ENCODE assay signal across 11 mouse cellular contexts in genomic region chr2:131538341-131538740, GRCm38 (mm10). TPM values are rescaled to one million over a fixed set of nuclear protein-coding genes. Genes with fewer than 3 reads are reported as not detected.
DNase-seq lines count a peak whose midpoint lies in the region; ATAC-seq lines count a peak whose summit lies in the region.
"Had no signal": no experiment of that assay in that cellular context is flagged by ENCODE, and none has a peak within 500 bp of the region (broad histone marks: within the 10 kb centered on the region; RNA-seq: fewer than 3 reads in every experiment).

No protein-coding gene starts in this region.

- no peak overlapping the region for H3K4me2 ChIP-seq in neural tube, embryonic 14.5 days (ENCODE audit: low read depth, low read length)
- no peak overlapping the region for H3K4me2 ChIP-seq in neural tube, embryonic 15.5 days
- H3K4me2 ChIP-seq: embryonic facial prominence, embryonic 13.5 days had no signal

- no peaks in the 10 kb centered on the region for H3K27me3 ChIP-seq in neural tube, embryonic 14.5 days (ENCODE audit: control insufficient read depth, insufficient read depth, low read length)
- no peaks in the 10 kb centered on the region for H3K27me3 ChIP-seq in neural tube, embryonic 15.5 days (replicated peaks)
- H3K27me3 ChIP-seq: embryonic facial prominence, embryonic 13.5 days had no signal

- WGBS in neural tube, embryonic 14.5 days = 66% methylated on average over 7 of the region's 7 CpGs
- 68% methylated on average over 7 of the region's 7 CpGs for WGBS in neural tube, embryonic 15.5 days

- no peaks in the 10 kb centered on the region for H3K9me3 ChIP-seq in neural tube, embryonic 14.5 days (ENCODE audit: control insufficient read depth, low read length)
- H3K9me3 ChIP-seq in neural tube, embryonic 15.5 days (replicated peaks) = no peaks in the 10 kb centered on the region
- H3K9me3 ChIP-seq: embryonic facial prominence, embryonic 13.5 days had no signal

- no peaks in the 10 kb centered on the region for H3K4me1 ChIP-seq in neural tube, embryonic 14.5 days (ENCODE audit: control insufficient read depth, insufficient read depth, low read length)
- H3K4me1 ChIP-seq in neural tube, embryonic 15.5 days = no peaks in the 10 kb centered on the region
- H3K4me1 ChIP-seq: embryonic facial prominence, embryonic 13.5 days had no signal

- peak; percentile 54 for DNase-seq in brain, adult 2 months (ENCODE audit: low read depth, low spot score)
- DNase-seq in heart, postnatal 10 days = peak; percentile 72 to 74
- peak; percentile 50 for DNase-seq in retina, embryonic 14.5 days (ENCODE audit: low spot score)
- DNase-seq in thymus, postnatal 0 days (ENCODE audit: low spot score) = no peak
- DNase-seq in layer of hippocampus, postnatal 36 days = no peak
- DNase-seq: midbrain, embryonic 14.5 days; right cerebral cortex, postnatal 14 days; thymus, postnatal 36 days had no signal

- intact Hi-C loops in heart, postnatal 10 days (cut with DNase I) = no loop called here

- H3K36me3 ChIP-seq in neural tube, embryonic 14.5 days (ENCODE audit: control insufficient read depth, insufficient read depth, low read length) = no peaks in the 10 kb centered on the region
- H3K36me3 ChIP-seq in neural tube, embryonic 15.5 days = no peaks in the 10 kb centered on the region
- H3K36me3 ChIP-seq: embryonic facial prominence, embryonic 13.5 days had no signal

- no peak overlapping the region for H3K4me3 ChIP-seq in neural tube, embryonic 14.5 days (ENCODE audit: low read depth, low read length)
- no peak overlapping the region for H3K4me3 ChIP-seq in neural tube, embryonic 15.5 days (replicated peaks)
- H3K4me3 ChIP-seq: embryonic facial prominence, embryonic 13.5 days had no signal

- ATAC-seq in neural tube, embryonic 14.5 days (ENCODE audit: low read depth) = peak; percentile 34; the same call in 1 of the 2 replicates
- no peak; the same call in 1 of the 2 replicates for ATAC-seq in neural tube, embryonic 15.5 days (ENCODE audit: low FRiP score)

- no peak overlapping the region for H3K27ac ChIP-seq in neural tube, embryonic 14.5 days (ENCODE audit: low read depth, low read length)
- H3K27ac ChIP-seq in neural tube, embryonic 15.5 days (replicated peaks) = no peak overlapping the region
- H3K27ac ChIP-seq: embryonic facial prominence, embryonic 13.5 days had no signal

- no peak overlapping the region for H3K9ac ChIP-seq in neural tube, embryonic 14.5 days (replicated peaks; ENCODE audit: low read depth, low read length)
- H3K9ac ChIP-seq in neural tube, embryonic 15.5 days (replicated peaks) = no peak overlapping the region
- H3K9ac ChIP-seq: embryonic facial prominence, embryonic 13.5 days had no signal

RNA-seq across cellular contexts. Expression of gene Adra1d, which starts 23.7 kb away (rescaled TPM):
- 0.17 and 0.18 TPM in 2 replicates for polyA plus RNA-seq in neural tube, embryonic 14.5 days (2014; fragmentation: Nextera tagmentation; extraction: Ambion mirVana)
- 0.83 and 0.92 TPM in 2 replicates for polyA plus RNA-seq in neural tube, embryonic 15.5 days (2015; fragmentation: Nextera tagmentation; extraction: Ambion mirVana)
- total RNA-seq in heart, postnatal 10 days (2021) = 1 to 10 TPM; 4.3 to 4.5 TPM
- polyA plus RNA-seq in thymus, postnatal 0 days (2015; fragmentation: Nextera tagmentation; extraction: Ambion mirVana) = 0.09 and 0.25 TPM in 2 replicates
- 100 to 1,000 TPM in 1 of 2 experiments, 10 to 100 TPM in 1; 92.5 to 100 TPM for total RNA-seq in layer of hippocampus, postnatal 36 days (2021)
- polyA plus RNA-seq: midbrain, embryonic 14.5 days had no signal

RNA-seq across cellular contexts. Expression of gene Smox, which starts 47.0 kb away (rescaled TPM):
- 28.9 and 31.9 TPM in 2 replicates for polyA plus RNA-seq in neural tube, embryonic 14.5 days (2014; fragmentation: Nextera tagmentation; extraction: Ambion mirVana)
- polyA plus RNA-seq in neural tube, embryonic 15.5 days (2015; fragmentation: Nextera tagmentation; extraction: Ambion mirVana) = 48.7 and 51.9 TPM in 2 replicates
- 10 to 100 TPM; 29.7 to 35.2 TPM for total RNA-seq in heart, postnatal 10 days (2021)
- 35.6 and 40.4 TPM in 2 replicates for polyA plus RNA-seq in thymus, postnatal 0 days (2015; fragmentation: Nextera tagmentation; extraction: Ambion mirVana)
- 10 to 100 TPM; 75.6 to 87.3 TPM for total RNA-seq in layer of hippocampus, postnatal 36 days (2021)

Comparison
In these comparisons a context has a peak if more than half of its experiments do, and no peak if none do; other contexts are left out.
1. DNase-seq: peak in brain, adult 2 months (single experiment), heart, postnatal 10 days (2 of 2) and retina, embryonic 14.5 days (single experiment); none in thymus, postnatal 0 days (single experiment) and layer of hippocampus, postnatal 36 days (0 of 2).